Mouse (Mus musculus) cerebellum, adult 9-11 months (tissue): ENCODE measurements at regions not wholly inside any gene's neighbourhood (a gene's known extent, or its start where the extent isn't known, plus 50 kb on each side); places are given as distances from the start of the nearest gene placed in this dataset.
"Not testable (repeated sequence)": the region's sequence is repeated elsewhere in the genome, so short reads cannot be mapped to it uniquely, and the experiment has no call there.

Experiments
- DNase-seq: peaks from one replicate; pipeline ENCODE4 v3.0.0; 2022

DNA sequence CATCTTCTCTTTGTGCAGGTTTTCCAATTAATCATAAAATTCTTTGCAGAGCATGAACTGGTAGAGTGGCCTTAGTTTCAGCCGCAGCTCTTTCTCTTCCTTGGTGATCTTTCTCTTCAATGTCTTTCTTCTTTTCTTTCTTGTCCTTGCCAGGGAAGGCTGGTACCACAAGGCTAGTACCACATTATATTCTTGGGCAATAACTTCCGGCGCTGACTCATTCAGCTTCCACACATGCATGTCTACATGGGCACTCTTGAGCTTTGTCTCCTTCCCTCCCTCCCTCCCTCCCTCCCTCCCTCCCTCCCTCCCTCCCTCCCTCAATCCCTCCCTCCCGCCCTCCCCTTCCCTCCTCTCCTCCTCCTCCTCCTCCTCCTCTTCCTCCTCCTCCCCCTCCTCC lies 98.1 kb upstream of the Pwp1 start:
- DNase-seq: not testable (repeated sequence)

DNA sequence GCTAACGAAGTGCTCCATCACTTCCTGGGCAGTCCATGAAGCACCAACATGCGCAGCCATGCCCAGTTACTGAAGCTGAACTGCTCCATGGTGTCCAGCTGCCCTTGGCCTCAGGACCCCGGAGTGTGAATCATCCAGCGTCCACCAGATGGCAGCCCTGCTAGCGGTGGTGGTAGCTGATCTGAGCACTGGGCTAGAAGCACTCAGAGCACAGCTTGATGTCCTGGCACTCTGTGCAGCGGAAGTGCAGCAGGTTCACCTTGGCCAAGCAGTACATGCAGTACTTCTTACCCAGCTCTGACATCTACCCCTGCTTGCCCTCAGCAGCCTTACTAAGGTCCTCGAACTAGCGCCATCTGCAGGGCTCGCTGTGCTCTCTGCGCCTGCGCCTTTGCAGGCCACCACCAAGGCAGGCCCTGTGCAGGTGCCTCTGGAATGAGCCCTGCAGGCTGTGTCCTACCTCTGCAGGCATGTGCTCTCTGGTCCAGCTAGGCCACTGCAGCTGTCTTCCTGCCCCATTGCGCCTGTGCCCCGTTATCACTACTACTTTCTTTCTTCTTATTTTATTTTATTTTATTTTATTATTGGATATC lies 97.4 kb upstream of the Pwp1 start:
- DNase-seq: peak; percentile 6

DNA sequence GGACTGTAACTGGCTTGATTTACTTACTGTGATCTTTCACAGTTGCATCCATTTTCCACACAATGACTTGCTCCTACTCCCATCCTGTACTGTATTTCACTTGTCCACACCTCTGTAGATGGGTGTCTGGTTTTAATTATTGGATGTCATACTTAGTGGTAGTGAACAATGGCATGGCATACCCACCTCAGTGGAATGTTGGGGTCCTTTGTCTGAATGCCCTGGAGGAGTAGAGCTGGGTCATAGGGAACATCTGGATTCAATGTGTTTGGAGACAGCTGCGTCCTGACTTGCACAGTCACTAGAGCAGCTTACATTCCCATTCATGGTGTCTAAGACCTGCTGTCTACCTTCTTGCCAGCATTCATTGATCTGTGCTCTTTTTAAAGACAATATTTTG lies 91.5 kb upstream of the Pwp1 start:
- DNase-seq: no peak

DNA sequence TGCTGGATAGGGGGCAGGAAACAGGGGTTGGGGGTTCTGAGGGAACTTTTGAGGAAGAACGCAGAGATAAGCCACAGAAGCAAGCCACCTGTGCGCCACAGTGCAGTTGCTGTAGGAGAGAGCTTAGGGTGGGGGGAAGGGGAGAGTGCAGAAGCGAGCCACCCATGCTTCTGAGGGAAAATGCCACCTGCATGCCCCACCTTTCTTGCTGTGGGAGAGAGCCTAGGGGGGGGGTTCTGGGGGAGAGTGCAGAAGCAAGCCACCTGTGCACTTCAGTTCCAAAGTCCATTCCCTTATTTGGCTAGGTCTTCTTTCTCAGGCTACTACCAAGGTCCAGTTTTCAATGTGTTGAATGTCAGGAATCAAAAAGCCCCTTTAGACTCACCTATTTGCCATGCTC lies 90.3 kb upstream of the Pwp1 start:
- DNase-seq: no peak

DNA sequence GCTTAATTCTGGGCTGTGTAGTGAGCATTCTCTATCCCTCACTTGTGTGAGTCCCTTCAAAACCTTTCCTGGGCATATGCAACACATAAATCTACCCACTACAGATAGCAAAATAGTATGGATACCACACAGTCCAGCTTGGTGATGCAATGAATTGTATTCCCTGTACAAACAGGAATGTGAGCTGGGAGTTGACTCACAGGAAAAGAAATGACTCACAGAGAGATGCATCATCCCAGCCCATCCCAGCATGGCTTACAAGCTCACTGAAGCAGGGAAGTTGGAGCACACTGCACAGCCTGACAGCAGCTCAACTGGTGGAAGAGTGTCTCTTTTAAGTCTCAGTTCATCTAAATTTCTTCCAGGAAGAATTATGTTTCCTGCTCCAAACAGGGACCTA lies 89.7 kb upstream of the Pwp1 start:
- not testable (repeated sequence) for DNase-seq

DNA sequence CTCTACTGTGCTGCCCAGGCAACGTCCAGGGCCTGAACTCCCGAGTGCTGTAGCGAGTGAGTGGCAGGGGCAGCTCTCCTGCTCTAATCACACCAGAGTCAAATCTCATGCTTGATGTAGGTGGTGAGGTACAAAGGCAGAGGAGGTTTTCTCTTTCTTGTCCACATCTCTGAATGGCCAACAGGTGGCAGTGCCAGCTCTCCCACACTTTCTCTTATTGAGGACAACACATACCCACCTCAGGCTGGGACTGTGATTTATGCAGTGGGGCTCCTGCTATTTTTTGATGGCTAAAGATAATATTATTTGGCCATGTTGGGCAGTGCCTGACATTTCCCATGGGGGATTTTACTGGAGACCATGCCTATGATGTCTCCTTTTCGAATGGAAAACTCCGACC lies 87.3 kb upstream of the Pwp1 start:
- no peak for DNase-seq

DNA sequence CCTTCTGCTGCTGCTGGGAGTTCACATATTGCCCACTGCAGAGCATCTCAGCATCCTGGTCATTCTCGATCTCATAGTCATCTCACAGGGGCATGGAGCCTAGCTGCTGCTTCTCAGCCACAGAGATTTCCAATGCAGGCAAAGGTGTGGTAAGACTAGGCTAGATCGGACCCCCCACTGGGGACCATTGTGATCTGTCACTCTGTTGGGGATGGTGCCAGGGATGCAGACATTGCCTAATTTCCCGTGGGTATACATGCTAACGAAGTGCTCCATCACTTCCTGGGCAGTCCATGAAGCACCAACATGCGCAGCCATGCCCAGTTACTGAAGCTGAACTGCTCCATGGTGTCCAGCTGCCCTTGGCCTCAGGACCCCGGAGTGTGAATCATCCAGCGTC lies 83.9 kb upstream of the Pwp1 start:
- DNase-seq: not testable (repeated sequence)

DNA sequence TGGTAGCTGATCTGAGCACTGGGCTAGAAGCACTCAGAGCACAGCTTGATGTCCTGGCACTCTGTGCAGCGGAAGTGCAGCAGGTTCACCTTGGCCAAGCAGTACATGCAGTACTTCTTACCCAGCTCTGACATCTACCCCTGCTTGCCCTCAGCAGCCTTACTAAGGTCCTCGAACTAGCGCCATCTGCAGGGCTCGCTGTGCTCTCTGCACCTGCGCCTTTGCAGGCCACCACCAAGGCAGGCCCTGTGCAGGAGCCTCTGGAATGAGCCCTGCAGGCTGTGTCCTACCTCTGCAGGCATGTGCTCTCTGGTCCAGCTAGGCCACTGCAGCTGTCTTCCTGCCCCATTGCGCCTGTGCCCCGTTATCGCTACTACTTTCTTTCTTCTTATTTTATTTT lies 83.5 kb upstream of the Pwp1 start:
- not testable (repeated sequence) for DNase-seq

DNA sequence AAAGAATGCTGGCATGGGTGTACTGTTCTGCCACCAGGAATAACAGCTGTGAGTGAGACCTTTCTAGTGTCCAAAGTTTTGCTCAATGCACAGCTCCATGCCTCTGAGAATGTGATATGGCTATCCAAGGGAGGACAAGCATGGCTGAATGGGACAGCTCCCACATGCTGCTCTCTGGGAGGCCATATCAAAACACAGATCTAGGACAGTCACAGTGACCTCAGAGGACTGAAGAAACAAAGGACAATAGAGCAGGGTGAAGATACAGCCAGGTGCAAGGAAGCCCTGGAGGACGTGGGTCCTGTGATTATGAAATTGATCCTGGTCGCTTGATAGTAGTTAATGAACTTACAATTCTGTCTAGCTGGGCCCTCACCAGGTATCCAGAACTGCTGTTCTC lies 79.7 kb upstream of the Pwp1 start:
- DNase-seq: not testable (repeated sequence)

DNA sequence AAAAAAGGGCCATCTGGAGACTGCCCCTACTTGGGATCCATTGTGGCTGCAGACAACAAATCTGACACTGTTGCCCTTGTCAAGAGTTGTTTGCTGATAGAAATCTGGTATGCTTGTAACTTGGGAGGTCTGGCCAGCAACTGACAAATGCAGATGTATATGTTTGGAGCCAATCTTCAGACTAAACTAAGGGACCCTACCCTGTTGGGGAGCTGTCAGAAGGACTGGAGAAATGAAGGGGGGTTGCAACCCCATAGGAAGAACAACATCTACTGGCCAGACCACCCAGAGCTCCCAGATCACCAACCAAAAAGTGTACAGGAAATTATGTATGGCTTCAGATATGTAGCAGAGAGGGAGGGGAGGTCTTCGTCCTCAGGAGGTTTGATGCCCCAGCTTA lies 54.3 kb upstream of the Pwp1 start:
- no peak for DNase-seq
